Mouse (Mus musculus) intestine, postnatal 0 days (tissue): Measurements from ENCODE around the gene Rpp25. TPM values are rescaled to one million over a fixed set of nuclear protein-coding genes. Genes with fewer than 3 reads are reported as not detected.

Experiments
- ATAC-seq: fragments of 200-750 bp; cut with Nextera tagmentation; 2 replicates; pipeline ENCODE4 v1.8.0; 2017; ENCODE audit warnings: mild to moderate bottlenecking, moderate TSS enrichment, moderate library complexity
- H3K27ac ChIP-seq: fragments of 300-500 bp; sonication (generic); 2 replicates; pipeline ENCODE4 v1.5.1; 2014; ENCODE audit warnings: mild to moderate bottlenecking, low read depth, low read length, moderate library complexity
- H3K27me3 ChIP-seq: fragments of 300-500 bp; sonication (generic); replicated peaks from 2 replicates; pipeline ENCODE4 v1.6.1; 2014; ENCODE audit warnings: low read length, mixed read lengths; ENCODE audit not compliant: control insufficient read depth, insufficient read depth
- H3K36me3 ChIP-seq: fragments of 300-500 bp; sonication (generic); 2 replicates; pipeline ENCODE4 v1.6.1; 2014; ENCODE audit warnings: mild to moderate bottlenecking, moderate library complexity; ENCODE audit not compliant: control insufficient read depth, insufficient read depth
- H3K4me1 ChIP-seq: fragments of 300-500 bp; sonication (generic); replicated peaks from 2 replicates; pipeline ENCODE4 v1.6.1; 2014; ENCODE audit warnings: antibody characterized with exemption, low read length, mixed read lengths; ENCODE audit not compliant: control insufficient read depth, insufficient read depth
- H3K4me2 ChIP-seq: fragments of 300-500 bp; sonication (generic); replicated peaks from 2 replicates; pipeline ENCODE4 v1.6.1; 2014; ENCODE audit warnings: low read depth, mild to moderate bottlenecking, moderate library complexity
- H3K4me3 ChIP-seq: fragments of 300-500 bp; sonication (generic); 2 replicates; pipeline ENCODE4 v1.5.1; 2014; ENCODE audit warnings: low read depth, low read length
- H3K9ac ChIP-seq: fragments of 300-500 bp; sonication (generic); 2 replicates; pipeline ENCODE4 v1.6.1; 2014; ENCODE audit warnings: mild to moderate bottlenecking, low read depth, low read length
- H3K9me3 ChIP-seq: fragments of 300-500 bp; sonication (generic); 2 replicates; pipeline ENCODE4 v1.6.1; 2016; ENCODE audit warnings: mixed run types; ENCODE audit not compliant: control insufficient read depth
- CTCF ChIP-seq: sonication (generic); IDR thresholded peaks from 2 replicates; pipeline ENCODE4 v1.5.1; 2016; ENCODE audit warnings: low read depth, mild to moderate bottlenecking, control low read depth, antibody characterized with exemption, moderate library complexity
- WGBS: fragments of 180-500 bp; shearing (Covaris S2); extraction: QIAGEN DNeasy Blood & Tissue Kit; methylation state at CpG from one replicate; pipeline ENCODE4 v1.1.7; 2014; 5-methylcytosine and 5-hydroxymethylcytosine counted together
- polyA plus RNA-seq: library from polyadenylated mRNA; unstranded; fragments of >200 nt; fragmentation: Nextera tagmentation; extraction: Ambion mirVana; gene quantifications from 2 replicates; pipeline ENCODE4 v1.2.1, GENCODE M21; 2015

Rpp25 gene
- polyA plus RNA-seq, 1 experiment from 2014 or later: 3.2 TPM

GRCm38 (mm10) chr9:57547869-57548268 lies 44.0 kb downstream of the Rpp25 start:
- Histone ChIP-seq H3K4me3 (no peak overlapping the region), H3K27me3 (no peaks in the 10 kb centered on the region), H3K9me3 (no peaks in the 10 kb centered on the region), H3K9ac (no peak overlapping the region), H3K27ac (no peak overlapping the region), H3K4me2 (no peak overlapping the region), H3K36me3 (peaks cover 59% of the 10 kb centered on the region), H3K4me1 (peaks cover 2% of the 10 kb centered on the region; the same call in 1 of the 2 replicates)
- no peak for ATAC-seq
- TF ChIP-seq CTCF: no peak
- 82% methylated on average over 11 of the region's 11 CpGs for WGBS

DNA sequence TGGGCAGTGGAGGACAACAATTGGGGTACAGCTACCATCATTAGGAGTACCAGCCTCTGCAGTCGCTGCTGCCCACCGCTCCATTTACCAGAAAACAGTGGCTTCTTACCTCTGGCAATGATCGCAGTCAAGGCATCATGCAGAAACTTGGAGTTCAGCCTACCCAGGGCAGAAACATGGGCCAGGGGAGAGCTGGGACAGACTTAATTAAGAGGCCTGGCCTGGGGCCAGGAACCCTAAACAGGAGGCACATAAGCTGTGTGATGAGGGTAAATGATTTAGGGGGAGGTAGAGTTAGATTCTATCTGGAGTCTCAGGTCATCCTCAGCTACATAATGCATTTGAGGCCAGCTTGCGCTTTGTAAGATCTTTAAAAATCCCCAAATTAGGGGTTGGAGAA lies 45.4 kb downstream of the Rpp25 start:
- H3K4me1 ChIP-seq: peaks cover 2% of the 10 kb centered on the region; the same call in 1 of the 2 replicates
- no peak overlapping the region for H3K4me3 ChIP-seq
- WGBS: 93% methylated on average over 4 of the region's 4 CpGs
- H3K9me3 ChIP-seq: no peaks in the 10 kb centered on the region
- H3K4me2 ChIP-seq: no peak overlapping the region
- no peak overlapping the region for H3K9ac ChIP-seq
- ATAC-seq: no peak
- TF ChIP-seq CTCF: no peak
- H3K27ac ChIP-seq: no peak overlapping the region
- H3K27me3 ChIP-seq: no peaks in the 10 kb centered on the region
- H3K36me3 ChIP-seq: peaks cover 45% of the 10 kb centered on the region

DNA sequence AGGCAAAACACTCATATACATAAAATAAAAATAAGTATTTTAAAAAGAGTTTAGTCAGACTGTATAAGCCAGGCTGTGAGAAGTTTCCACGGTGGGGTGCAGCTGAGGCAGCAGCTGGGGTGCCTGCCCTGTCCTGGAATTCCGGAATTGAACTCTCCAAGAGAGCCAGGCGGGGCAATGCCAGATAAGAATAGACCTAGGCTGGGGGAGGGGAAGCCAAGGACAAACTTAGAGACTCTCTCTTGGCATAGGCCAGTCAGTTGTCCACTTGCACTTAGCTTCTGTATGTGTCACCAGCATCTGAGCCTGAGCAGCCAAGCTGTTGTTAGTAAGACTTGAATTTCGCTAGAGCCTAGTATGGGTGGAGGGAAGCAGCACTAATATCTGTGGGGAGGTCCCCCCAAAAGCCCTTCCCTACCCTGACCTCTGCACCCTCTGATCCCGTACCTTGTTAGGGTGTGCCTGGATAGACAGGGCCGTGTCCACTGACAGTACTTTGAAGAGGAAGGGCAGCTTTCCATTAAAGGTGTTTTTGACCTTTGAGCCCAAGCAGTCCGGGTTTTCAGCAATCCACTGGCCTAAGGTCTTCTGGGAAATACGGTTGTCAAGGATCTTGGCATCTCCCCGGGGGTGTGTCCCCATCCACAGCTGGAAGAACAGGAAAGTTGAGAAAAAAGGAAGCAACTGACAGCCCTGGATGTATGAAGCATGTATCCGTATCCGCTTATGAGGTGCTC lies 46.5 kb downstream of the Rpp25 start:
- Histone ChIP-seq H3K4me2 (peak overlapping the region; percentile 27; the same call in 1 of the 2 replicates), H3K9me3 (no peaks in the 10 kb centered on the region), H3K4me1 (peaks cover 2% of the 10 kb centered on the region; the same call in 1 of the 2 replicates), H3K9ac (no peak overlapping the region; the same call in 1 of the 2 replicates), H3K27ac (peak overlapping the region; percentile 75), H3K36me3 (peaks cover 35% of the 10 kb centered on the region), H3K4me3 (no peak overlapping the region), H3K27me3 (no peaks in the 10 kb centered on the region)
- 38% methylated on average over 11 of the region's 11 CpGs for WGBS
- TF ChIP-seq CTCF: no peak
- ATAC-seq: peak; percentile 83

DNA sequence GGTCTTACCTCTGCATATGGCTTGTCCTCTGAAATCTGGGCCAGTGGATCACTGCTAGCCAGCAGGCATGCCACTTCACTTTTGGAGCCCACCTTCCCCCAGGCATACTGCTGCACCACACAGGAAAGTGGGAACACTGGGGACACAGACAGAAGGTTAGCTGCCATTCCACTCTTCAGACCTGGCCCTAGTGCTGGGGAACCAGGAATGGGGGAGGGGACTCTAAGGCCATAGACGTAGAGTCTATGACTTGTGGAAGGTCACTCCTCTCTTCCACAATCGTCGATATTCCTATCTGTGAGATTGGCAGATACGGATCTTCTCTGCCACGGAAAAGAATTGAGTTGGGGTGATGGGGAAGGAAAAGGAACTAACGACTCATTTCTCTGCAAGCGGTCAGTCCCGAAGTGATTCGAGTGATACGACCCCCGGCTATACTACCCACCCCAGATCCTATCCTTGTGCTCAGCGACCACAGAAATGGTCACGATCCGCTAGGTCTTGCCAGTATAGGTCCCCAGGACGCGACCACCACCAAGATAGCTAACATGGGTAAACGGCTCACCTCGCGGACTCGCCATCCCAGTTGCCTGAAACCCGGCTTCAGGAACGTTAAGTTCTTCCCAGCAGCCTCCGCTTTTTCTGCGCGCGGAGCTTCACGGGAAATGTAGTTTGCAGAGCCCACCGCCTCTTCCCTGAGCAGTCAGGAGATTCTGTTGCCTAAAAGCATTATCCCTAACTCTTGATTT lies 48.5 kb downstream of the Rpp25 start, which contains the start of gene Mpi:
TSS of gene Mpi (minus strand) at position 625 of the 749 bp plus-strand sequence.
- TF ChIP-seq CTCF: no peak
- Histone ChIP-seq H3K4me3 (peak within 1 kb of the TSS; percentile 51), H3K4me2 (peak within 1 kb of the TSS; percentile 73), H3K9ac (peak within 1 kb of the TSS; percentile 57), H3K27ac (no peak within 1 kb of the TSS), H3K9me3 (no peaks in the 10 kb centered on the region), H3K36me3 (peaks cover 18% of the 10 kb centered on the region; the same call in 1 of the 2 replicates), H3K4me1 (peaks cover 2% of the 10 kb centered on the region; the same call in 1 of the 2 replicates), H3K27me3 (no peaks in the 10 kb centered on the region)
- ATAC-seq: no peak
- 0% methylated on average over 28 of the region's 28 CpGs for WGBS

- Histone ChIP-seq H3K27me3 (no peaks in the 10 kb centered on the region), H3K4me1 (peaks cover 2% of the 10 kb centered on the region; the same call in 1 of the 2 replicates), H3K4me3 (no peak overlapping the region), H3K9ac (no peak overlapping the region), H3K36me3 (peaks cover 14% of the 10 kb centered on the region; the same call in 1 of the 2 replicates), H3K4me2 (peak overlapping the region; percentile 73), H3K27ac (no peak overlapping the region), H3K9me3 (no peaks in the 10 kb centered on the region)
- no peak for TF ChIP-seq CTCF
- 62% methylated on average over 11 of the region's 11 CpGs for WGBS
- no peak for ATAC-seq
Observed at GRCm38 (mm10) chr9:57553119-57553518, 49.3 kb downstream of the Rpp25 start.

- no peak for ATAC-seq
- Histone ChIP-seq H3K9ac (no peak overlapping the region), H3K36me3 (no peaks in the 10 kb centered on the region), H3K27me3 (no peaks in the 10 kb centered on the region), H3K4me3 (no peak overlapping the region), H3K9me3 (no peaks in the 10 kb centered on the region), H3K27ac (no peak overlapping the region), H3K4me1 (peaks cover 2% of the 10 kb centered on the region; the same call in 1 of the 2 replicates), H3K4me2 (no peak overlapping the region)
- 70% methylated on average over 3 of the region's 3 CpGs for WGBS
- TF ChIP-seq CTCF: no peak
Observed at GRCm38 (mm10) chr9:57554753-57555152, 50.9 kb downstream of the Rpp25 start.

Other genes starting within 250 kb of the Rpp25 start
- gene 1700017B05Rik, start 241.4 kb upstream of the Rpp25 start, polyA plus RNA-seq: 12.8 and 14.2 TPM in 2 replicates
- 17.3 and 18.8 TPM in 2 replicates for gene Ppcdc, start 63.9 kb upstream of the Rpp25 start, polyA plus RNA-seq
- gene Scamp5, start 36.0 kb upstream of the Rpp25 start, polyA plus RNA-seq: 15.9 and 16.8 TPM in 2 replicates
- gene Cox5a, start 17.2 kb downstream of the Rpp25 start, polyA plus RNA-seq: 1,449 and 1,523 TPM in 2 replicates
- gene Fam219b, start 33.5 kb downstream of the Rpp25 start, polyA plus RNA-seq: 6.9 and 7.8 TPM in 2 replicates
- 22.8 and 27.5 TPM in 2 replicates for gene Mpi, start 48.7 kb downstream of the Rpp25 start, polyA plus RNA-seq
- 90.2 and 92.3 TPM in 2 replicates for gene Scamp2, start 56.9 kb downstream of the Rpp25 start, polyA plus RNA-seq
- gene Ulk3, start 85.4 kb downstream of the Rpp25 start, polyA plus RNA-seq: 8.3 and 10.3 TPM in 2 replicates
- not detected in 2 replicates for gene Cplx3, start 102.3 kb downstream of the Rpp25 start, polyA plus RNA-seq
- gene Lman1l, start 116.7 kb downstream of the Rpp25 start, polyA plus RNA-seq: not detected in 2 replicates
- gene Csk, start 149.6 kb downstream of the Rpp25 start, polyA plus RNA-seq: 18.7 and 21.9 TPM in 2 replicates
- not detected in 2 replicates for gene Cyp1a2, start 179.7 kb downstream of the Rpp25 start, polyA plus RNA-seq
- gene Cyp1a1, start 183.9 kb downstream of the Rpp25 start, polyA plus RNA-seq: 0.05 and 0.09 TPM in 2 replicates
- gene Edc3, start 204.5 kb downstream of the Rpp25 start, polyA plus RNA-seq: 12.3 and 14.2 TPM in 2 replicates